Mouse (Mus musculus) natural killer cell, adult 2 months (primary cell): Measurements from ENCODE around the gene Ltbr.
"Not testable (repeated sequence)": the region's sequence is repeated elsewhere in the genome, so short reads cannot be mapped to it uniquely, and the experiment has no call there.

Experiments used
- DNase-seq, 2 experiments: peaks; one replicate each; pipeline ENCODE4 v3.0.0; 2022; ENCODE audit warnings: low spot score in 2 of 2

Gene Ltbr

GRCm38 (mm10) chr6:125272228-125272785 lies 41.4 kb downstream of the Ltbr start:
- peak in 1 of 2 experiments; percentile 43 for DNase-seq

- peak; percentile 72 to 85 for DNase-seq
These were observed 42.0 kb downstream of the Ltbr start for GRCm38 (mm10) chr6:125271455-125272227.

- no peak for DNase-seq
These were observed 44.9 kb downstream of the Ltbr start for GRCm38 (mm10) chr6:125268799-125269198.

- DNase-seq = no peak
These were observed 46.2 kb downstream of the Ltbr start for GRCm38 (mm10) chr6:125267469-125267868.

GRCm38 (mm10) chr6:125266600-125266999 lies 47.1 kb downstream of the Ltbr start:
- DNase-seq = not testable (repeated sequence)

- DNase-seq = no peak
These were observed 47.6 kb downstream of the Ltbr start for GRCm38 (mm10) chr6:125266091-125266490.

GRCm38 (mm10) chr6:125265239-125265638 lies 48.4 kb downstream of the Ltbr start:
- peak; percentile 78 for DNase-seq

GRCm38 (mm10) chr6:125264219-125264618 lies 49.5 kb downstream of the Ltbr start:
- no peak for DNase-seq

- DNase-seq = no peak
These were observed 53.6 kb downstream of the Ltbr start for GRCm38 (mm10) chr6:125260006-125260555.
